Comparison of ENCODE assay signal across 8 mouse cellular contexts in genomic region chr2:71744861-71745507, GRCm38 (mm10). TPM values are rescaled to one million over a fixed set of nuclear protein-coding genes. Genes with fewer than 3 reads are reported as not detected.
DNase-seq lines count a peak whose midpoint lies in the region; ATAC-seq and TF ChIP-seq lines count a peak whose summit lies in the region.

No protein-coding gene starts in this region.

- no peak for TF ChIP-seq EP300 in heart, postnatal 0 days (IDR thresholded peaks at IDR 0.05; ENCODE audit: low read depth)

- H3K36me3 ChIP-seq in lung, embryonic 14.5 days (ENCODE audit: insufficient read depth) = no peaks in the 10 kb centered on the region
- no peaks in the 10 kb centered on the region for H3K36me3 ChIP-seq in heart, postnatal 0 days (replicated peaks; ENCODE audit: control insufficient read depth, insufficient read depth, low read length)

- WGBS in lung, embryonic 14.5 days = 15% methylated on average over 11 of the region's 11 CpGs
- 11% methylated on average over 11 of the region's 11 CpGs for WGBS in heart, postnatal 0 days

- peak overlapping the region; percentile 27; the same call in 1 of the 2 replicates for H3K4me2 ChIP-seq in lung, embryonic 14.5 days
- no peak overlapping the region for H3K4me2 ChIP-seq in heart, postnatal 0 days (ENCODE audit: low read depth, low read length)

- peak overlapping the region; percentile 26 for H3K27ac ChIP-seq in lung, embryonic 14.5 days (ENCODE audit: low read depth)
- peak overlapping the region; percentile 50 for H3K27ac ChIP-seq in heart, postnatal 0 days (ENCODE audit: low read depth)

- H3K4me1 ChIP-seq in lung, embryonic 14.5 days (ENCODE audit: insufficient read depth) = peaks cover 13% of the 10 kb centered on the region
- peaks cover 28% of the 10 kb centered on the region for H3K4me1 ChIP-seq in heart, postnatal 0 days (ENCODE audit: control insufficient read depth, insufficient read depth)

- no peaks in the 10 kb centered on the region for H3K9me3 ChIP-seq in lung, embryonic 14.5 days (ENCODE audit: low read depth, low read length)
- no peaks in the 10 kb centered on the region for H3K9me3 ChIP-seq in heart, postnatal 0 days (replicated peaks; ENCODE audit: control insufficient read depth, low read length)

- peak; percentile 81; the same call in 1 of the 2 replicates for ATAC-seq in lung, embryonic 14.5 days (ENCODE audit: insufficient read depth)
- peak; percentile 86 for ATAC-seq in heart, postnatal 0 days (ENCODE audit: insufficient read depth, low read depth)

- H3K27me3 ChIP-seq in lung, embryonic 14.5 days (ENCODE audit: insufficient read depth, low read length) = no peaks in the 10 kb centered on the region
- H3K27me3 ChIP-seq in heart, postnatal 0 days (ENCODE audit: control insufficient read depth, insufficient read depth, low read length) = no peaks in the 10 kb centered on the region

- peak; percentile 80 for DNase-seq in lung, embryonic 14.5 days
- no peak for DNase-seq in lung, adult 18-20 months
- peak; percentile 24 for DNase-seq in c-Kit-positive CD71-negative TER-119-negative erythroid progenitor cells, embryonic 14.5 days (ENCODE audit: low read depth)
- DNase-seq in heart, postnatal 0 days (ENCODE audit: low spot score) = peak; percentile 69
- DNase-seq in lung, postnatal 4 days = peak; percentile 40 to 63
- DNase-seq in adrenal gland, postnatal 25 days = no peak
- no peak for DNase-seq in adrenal gland, postnatal 4 days (ENCODE audit: low spot score in 2 of 2)
- no peak for DNase-seq in cerebellum, adult 11 months

- 0 out of 2 replicates have a peak overlapping the region, but pooled peaks have one; percentile 1 for H3K9ac ChIP-seq in lung, embryonic 14.5 days
- H3K9ac ChIP-seq in heart, postnatal 0 days (replicated peaks; ENCODE audit: low read depth, low read length) = no peak overlapping the region

- no peak overlapping the region for H3K4me3 ChIP-seq in lung, embryonic 14.5 days (ENCODE audit: low read depth, low read length)
- H3K4me3 ChIP-seq in heart, postnatal 0 days (ENCODE audit: low read depth, low read length) = no peak overlapping the region

- no peak for TF ChIP-seq CTCF in lung, embryonic 14.5 days (IDR thresholded peaks at IDR 0.05; ENCODE audit: low read depth)
- no peak for TF ChIP-seq CTCF in heart, postnatal 0 days (IDR thresholded peaks at IDR 0.05; ENCODE audit: low read depth)

RNA-seq across cellular contexts. Expression of gene Itga6, which starts 0.4 kb away (rescaled TPM):
- polyA plus RNA-seq in lung, embryonic 14.5 days (2014; fragmentation: Nextera tagmentation; extraction: Ambion mirVana) = 97.3 and 97.5 TPM in 2 replicates
- total RNA-seq in heart, postnatal 0 days (2014; rRNA removed; ENCODE audit: low replicate concordance) = 69.2 and 101 TPM in 2 replicates
- 29.6 and 33.8 TPM in 2 replicates for polyA plus RNA-seq in heart, postnatal 0 days (2015; fragmentation: Nextera tagmentation; extraction: Ambion mirVana)
- 166 and 179 TPM in 2 replicates for total RNA-seq in adrenal gland, postnatal 25 days (2021)
- 100 to 1,000 TPM; 240 to 287 TPM for total RNA-seq in adrenal gland, postnatal 4 days (2021)

Comparison
In these comparisons a context has a peak if more than half of its experiments do, and no peak if none do; other contexts are left out.
1. DNase-seq: peak in lung, embryonic 14.5 days (single experiment), c-Kit-positive CD71-negative TER-119-negative erythroid progenitor cells, embryonic 14.5 days (single experiment), heart, postnatal 0 days (single experiment) and lung, postnatal 4 days (2 of 2); none in lung, adult 18-20 months (0 of 2), adrenal gland, postnatal 25 days (single experiment), adrenal gland, postnatal 4 days (0 of 2) and cerebellum, adult 11 months (single experiment).